Mouse (Mus musculus): ENCODE measurements around the gene Itprip.

The Itprip gene

GRCm38 (mm10) chr19:47885191-47885743 is 33.8 kb downstream of the Itprip start:
- DNase-seq, result peak; percentile 70 to 71

DNA sequence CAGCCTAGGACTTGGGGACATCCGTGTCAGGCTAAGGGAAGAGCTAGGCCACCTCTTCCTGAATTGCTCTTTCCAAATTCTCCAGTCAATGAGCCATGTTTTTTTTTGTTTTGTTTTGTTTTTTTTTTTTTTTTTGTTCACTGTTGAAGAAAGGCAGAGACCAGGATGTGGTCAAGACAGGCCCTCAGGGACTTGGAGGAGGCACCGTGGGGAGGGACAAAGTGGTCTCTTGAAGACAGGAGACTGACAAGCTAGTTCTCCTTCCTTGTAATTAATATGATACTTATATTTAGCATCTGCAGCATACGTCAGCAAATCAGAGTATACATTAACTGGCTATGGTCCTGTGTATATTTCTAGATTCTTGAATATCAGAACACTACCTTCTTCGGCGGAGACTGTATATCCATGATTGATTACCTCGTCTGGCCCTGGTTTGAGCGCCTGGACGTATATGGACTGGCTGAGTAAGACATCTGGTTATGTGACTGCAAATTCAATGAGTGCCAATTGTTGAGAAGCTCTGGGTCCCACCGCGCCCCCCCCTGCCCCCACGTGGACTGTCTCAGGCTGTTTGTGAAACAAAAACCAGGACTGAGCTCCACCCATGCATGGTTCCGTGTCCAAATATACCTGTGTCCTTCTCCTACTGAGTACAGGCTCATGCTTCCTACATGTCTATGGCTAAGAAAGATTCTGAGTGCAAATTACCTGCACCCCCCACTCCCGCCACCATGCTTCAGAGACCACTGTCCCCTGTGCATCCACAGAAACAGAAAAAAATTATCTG is 34.6 kb downstream of the Itprip start:
- DNase-seq, result no peak

DNA sequence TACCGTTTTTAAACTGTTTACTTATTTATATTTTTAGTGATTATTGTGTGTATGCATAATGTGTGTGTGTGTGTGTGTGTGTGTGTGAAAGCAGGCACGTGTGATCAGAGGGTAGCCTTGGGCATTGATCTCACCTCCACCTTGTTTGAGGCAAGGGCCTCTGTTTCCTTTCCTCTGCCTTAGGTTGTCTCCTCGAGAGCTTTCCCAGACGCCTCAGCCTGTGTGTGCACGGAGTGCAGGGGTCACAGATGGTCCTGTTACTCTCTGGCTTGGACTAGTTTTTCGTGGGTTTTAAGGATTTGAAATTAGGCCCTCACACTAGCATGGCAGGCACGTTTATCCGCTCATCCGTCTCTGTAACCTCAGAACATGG is 36.2 kb downstream of the Itprip start:
- no peak for DNase-seq

DNA sequence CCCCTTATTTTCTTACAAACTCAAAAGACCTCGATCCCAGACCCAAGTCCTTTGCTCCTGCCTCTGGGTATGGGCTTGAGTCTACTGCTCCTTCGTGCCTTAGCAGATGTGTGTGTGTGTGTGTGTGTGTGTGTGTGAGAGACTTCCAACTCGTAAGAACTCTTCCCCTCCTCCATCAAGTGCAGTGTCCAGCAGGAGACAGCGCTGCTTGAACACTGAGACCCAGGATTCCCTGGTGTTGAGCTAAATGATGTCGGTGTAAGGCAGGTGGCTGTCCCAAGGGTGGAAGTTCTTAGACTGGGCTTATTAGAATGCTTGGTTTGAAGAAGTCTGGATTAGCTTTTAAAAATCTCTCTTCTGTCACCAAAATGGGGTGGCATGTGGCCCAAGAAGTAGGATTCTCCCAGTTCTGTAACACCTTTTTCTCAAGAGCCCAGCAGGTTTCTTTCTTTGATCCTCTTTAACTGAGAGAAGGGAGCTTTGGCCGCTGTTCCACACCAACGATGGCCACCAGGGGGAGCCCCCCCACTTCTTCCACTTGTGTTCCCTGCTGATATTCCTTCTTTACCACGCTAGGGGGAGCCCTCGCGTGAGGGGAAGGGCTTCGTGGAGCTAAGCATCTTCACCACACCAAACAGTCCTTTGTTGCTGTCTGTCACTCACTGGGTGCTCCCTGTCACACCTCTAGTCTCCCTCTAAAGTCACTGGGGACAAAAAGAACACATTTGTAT is 36.8 kb downstream of the Itprip start:
- peak; percentile 72 for DNase-seq

GRCm38 (mm10) chr19:47881538-47881937 is 37.6 kb downstream of the Itprip start:
- no peak for DNase-seq

DNA sequence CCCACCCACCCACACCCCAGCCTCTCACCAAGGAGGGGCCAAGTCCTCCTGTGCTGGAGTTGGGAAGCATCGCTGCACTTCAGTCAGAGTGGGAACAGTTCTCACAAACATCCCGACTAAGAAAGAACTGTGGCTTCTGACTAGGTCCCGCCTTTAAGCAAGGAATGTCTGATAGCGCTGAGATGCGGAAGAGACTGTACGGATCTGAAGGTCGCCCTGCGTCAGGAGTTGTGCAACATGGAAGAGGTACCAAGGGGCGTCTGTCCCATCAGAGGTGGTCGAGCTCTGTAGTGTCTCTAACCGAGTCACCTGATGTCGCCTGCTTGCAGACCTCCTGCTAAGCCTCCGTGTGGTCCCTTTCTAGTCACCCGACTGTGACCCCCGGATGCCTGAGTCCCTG is 42.8 kb downstream of the Itprip start:
- DNase-seq, result no peak

GRCm38 (mm10) chr19:47871515-47871914 is 47.6 kb downstream of the Itprip start:
- no peak for DNase-seq

DNA sequence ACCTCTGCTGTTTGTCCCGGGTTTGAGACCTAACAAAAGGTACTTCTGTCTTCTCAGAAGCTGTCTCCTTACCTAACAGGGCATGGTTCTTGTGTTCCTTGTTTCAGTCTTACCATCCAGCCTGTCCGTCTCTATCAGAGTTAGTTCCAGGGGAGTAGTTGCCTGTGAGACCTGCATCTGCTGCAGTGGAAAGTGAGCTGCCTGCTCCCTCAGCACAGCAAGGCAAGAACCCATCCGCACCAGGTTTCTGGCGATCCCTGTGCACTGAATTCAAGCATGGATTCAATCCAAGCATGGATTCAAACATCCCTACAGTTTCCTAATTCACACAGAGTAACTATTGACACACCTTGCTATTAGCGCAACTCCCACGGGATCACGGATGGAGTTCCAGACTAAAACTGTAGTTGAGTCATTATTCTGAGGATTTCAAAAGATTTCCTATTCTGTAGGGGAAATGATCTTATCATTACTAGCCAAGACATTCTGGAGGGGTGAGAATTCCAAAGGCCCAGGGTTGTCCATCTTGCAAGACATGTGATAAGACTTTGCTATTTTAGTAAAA is 48.9 kb downstream of the Itprip start:
- no peak for DNase-seq

DNA sequence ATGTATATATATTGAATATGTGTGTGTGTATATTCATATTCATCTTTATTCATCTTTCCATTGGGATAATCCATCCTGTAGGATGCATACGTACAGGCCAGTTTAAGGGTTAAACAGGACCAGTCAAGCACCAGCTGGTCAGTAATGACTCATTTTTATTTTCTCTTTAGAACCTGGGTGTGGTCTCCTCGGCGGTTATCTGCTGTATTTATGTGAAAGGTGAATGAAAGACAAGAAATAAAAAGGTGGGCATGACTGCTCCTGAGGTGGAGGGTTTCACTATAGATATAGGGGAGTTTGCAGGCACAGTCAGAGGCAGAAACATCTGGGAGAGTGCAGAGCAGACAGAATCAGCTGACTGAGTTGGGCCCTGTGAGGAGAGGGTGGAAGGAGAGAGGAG is 49.6 kb downstream of the Itprip start:
- DNase-seq, result no peak

DNA sequence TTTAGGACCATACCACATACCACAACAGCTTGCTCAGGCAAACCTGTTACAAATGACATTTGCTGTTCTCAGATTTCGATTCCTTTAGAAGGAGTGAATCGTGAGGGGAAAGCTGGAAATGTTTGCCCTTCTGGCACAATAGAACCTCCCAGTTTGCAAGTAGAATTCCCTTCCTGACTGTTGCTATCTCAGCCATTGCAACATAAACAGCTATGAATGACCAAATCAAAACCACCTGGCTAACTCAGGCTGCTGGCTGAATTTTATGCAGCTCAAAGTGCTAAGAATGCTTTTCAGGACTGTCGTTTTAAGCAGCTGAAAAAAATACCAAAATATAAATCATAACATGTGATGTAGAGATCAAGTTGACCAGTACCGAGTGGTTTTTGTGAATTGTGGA is 50.1 kb downstream of the Itprip start:
- DNase-seq, result no peak

DNA sequence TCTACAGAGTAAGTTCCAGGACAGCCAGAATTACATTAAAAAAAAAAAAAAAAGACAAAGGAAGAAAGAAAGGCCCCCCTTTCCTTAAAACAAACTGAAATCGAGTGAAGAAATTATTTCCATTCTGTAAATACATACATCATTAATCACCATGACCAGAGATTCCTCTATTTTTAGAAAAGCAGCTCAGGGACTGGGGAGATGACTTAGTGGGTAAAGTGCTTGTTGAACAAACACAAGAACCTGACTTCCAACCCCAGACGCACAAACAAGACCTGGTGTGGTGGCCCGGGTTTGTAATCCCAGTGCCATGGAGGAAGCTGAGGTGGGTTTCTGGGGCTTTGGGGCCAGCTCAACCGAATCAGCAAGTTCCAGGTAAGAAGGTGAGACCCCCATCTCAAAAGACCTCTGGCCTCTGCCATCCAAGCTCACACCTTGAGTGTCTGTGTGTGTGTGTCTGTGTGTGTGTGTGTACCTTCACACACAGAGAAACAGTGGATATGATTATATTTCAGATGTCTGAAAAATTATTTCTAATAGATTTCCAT is 51.4 kb downstream of the Itprip start:
- no peak for DNase-seq

DNA sequence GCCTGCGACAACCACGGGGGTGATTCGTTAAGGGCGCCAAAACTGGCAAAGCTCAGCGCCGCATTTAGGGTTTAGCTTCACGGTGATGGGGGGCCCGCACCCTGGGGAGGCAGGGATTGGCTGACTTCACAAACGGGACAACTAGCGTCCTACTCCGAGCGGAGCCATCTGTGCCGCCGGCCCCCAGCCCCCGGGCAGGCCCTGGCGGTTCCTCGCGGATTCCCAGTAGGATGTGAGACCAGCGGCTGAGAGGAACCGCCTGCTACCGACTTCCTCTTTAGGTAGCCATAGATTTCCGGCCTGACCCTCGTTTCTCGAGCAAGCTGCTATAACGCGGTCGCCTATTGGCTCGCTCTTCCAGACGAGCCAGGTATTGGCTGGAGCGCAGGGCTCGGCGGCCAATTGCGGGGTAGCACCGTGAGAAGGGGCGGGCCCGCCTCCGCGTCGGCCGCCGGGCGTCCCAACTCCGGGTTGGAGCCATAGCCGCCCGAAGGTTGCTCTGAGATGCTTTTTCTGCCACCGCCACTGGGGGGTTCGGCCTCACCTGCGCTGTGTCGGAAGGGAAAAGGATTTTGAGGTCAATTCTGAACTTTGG is 53.6 kb downstream of the Itprip start, which contains the start of gene Gsto2:
Gene Gsto2, plus strand, starts transcription at position 182 of the 595 bp plus-strand sequence.
- DNase-seq, result peak; percentile 93 to 95

DNA sequence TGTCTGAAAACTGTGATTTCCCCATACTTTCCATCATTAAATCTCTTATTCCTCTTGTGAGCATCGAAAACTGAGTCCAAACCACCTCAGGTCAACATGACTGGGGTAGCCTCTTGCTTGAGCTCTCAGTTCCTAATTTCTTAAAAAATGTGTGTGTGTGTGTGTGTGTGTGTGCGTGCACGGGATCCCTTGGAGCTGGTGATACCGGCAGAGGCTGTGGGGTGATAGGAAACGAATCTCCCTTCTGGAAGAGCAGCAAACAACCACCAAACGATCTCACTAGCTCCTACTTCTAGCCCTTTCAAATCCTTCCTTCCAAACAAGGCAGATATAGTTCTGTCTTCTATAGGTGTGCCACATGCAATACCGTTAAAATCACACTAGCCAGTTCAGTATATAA is 54.4 kb downstream of the Itprip start:
- no peak for DNase-seq

DNA sequence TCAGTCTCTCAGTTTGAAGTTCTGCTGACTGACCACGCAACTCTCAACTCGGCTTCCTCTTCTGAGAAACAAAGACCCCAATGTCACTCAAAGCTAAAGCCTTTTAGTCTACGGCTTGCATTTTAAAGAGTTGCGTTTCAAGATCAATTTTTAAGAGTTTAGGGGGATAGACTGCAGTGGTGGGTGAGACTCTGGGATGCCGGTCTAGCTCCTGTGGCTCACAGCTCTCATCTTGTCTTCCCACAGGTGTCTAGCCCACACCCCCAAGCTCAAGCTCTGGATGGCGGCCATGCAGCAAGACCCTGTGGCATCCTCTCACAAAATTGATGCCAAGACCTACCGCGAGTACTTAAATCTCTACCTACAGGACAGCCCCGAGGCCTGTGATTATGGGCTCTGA is 55.0 kb downstream of the Itprip start:
- DNase-seq, result no peak

DNA sequence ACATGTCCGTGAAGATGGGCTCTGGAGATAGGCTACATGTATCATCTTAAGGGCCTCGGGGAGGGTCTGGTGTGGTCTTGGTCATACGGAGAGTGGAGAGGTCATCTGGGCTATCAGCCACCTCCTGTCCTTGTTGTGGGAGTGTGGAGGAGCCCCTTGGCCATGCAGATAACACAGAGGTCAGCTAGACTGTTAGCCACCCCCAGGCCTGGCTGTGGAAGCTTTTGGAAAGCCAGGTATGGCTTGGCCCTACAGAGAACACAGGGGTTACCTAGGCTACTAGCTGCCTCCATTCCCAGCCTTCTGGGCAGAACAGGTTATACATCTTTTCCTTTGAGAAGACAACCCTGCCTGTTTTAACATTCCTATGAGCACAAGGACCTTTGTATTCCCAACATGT is 56.5 kb downstream of the Itprip start:
- DNase-seq, result no peak

- DNase-seq, result peak; percentile 53 to 64
Observed at GRCm38 (mm10) chr19:47859180-47859579, 59.9 kb downstream of the Itprip start.

GRCm38 (mm10) chr19:47857957-47858942 is 60.8 kb downstream of the Itprip start:
- peak; percentile 74 to 81 for DNase-seq

GRCm38 (mm10) chr19:47854796-47855783 is 64.0 kb downstream of the Itprip start, which contains the start of gene Gsto1:
Gsto1 (plus strand) TSS chr19:47854970.
- peak; percentile 89 to 91 for DNase-seq

DNA sequence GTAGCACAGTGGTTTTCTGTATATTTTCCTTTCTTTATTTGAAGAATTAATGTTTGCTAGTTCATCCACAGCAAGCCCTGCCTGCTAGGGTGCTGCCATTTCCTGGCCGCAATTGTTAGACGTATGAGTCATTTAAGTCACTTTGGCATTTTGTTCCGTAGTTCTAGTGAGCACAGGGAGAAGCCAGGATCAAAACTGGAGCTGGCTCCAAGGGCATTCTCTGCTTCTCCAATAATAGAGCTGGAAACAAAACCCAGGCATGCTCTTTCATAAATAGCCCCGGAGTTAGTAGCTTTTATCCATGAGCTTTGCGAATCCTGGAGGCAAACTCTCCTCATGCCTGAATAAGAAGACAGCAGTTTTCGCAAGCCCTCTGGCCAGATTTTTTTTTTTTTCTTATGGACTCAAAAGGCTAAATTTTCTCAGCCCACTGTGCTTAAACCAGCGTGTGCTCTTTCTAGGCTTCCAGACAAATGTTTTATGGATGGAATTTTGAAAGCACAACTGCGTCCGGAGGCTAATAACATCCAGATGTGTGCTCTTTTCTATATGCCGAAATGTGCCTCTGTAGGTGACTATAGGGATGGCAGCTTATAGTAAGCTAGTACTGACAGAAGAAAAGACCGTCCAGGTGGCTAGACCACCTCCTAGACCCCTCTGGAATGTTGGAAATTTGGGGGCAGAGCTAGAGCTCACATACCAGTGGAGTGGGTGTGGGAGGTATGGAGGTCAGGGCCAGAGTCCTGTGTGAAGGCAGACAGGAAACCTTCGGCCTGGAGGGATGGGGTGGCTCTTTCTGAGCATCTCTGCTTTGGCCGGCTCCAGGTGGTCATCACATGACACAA is 64.9 kb downstream of the Itprip start:
- DNase-seq, result no peak
